Mouse (Mus musculus) MEL (cell line): ENCODE data around the gene Gad1. TPM values are rescaled to one million over a fixed set of nuclear protein-coding genes. Genes with fewer than 3 reads are reported as not detected.

Experiments
- DNase-seq: peaks from one replicate; pipeline ENCODE4 v3.0.0; 2011; ENCODE audit warnings: low read depth, low spot score
- H3K27ac ChIP-seq: 2 replicates; pipeline ENCODE4 v1.5.1; 2012; ENCODE audit warnings: low read depth, mild to moderate bottlenecking, control low read depth, low read length, moderate library complexity; ENCODE audit not compliant: control insufficient read depth
- H3K27me3 ChIP-seq, 2 experiments: fragments of 150-350 bp in 1 of 2; sonication (generic) in 1 of 2; 2 replicates each; pipeline ENCODE4 v1.6.1; 2012; ENCODE audit warnings: low read length in 2 of 2, mild to moderate bottlenecking in 2 of 2, improper control_type of control experiment in 1 of 2, moderate library complexity in 1 of 2; ENCODE audit not compliant: insufficient read depth in 2 of 2, control insufficient read depth in 1 of 2
- H3K36me3 ChIP-seq, 2 experiments: 2 replicates each; pipeline ENCODE4 v1.6.1; 2012 to 2014; ENCODE audit warnings: low read length in 2 of 2, improper control_type of control experiment in 1 of 2, inconsistent platforms in 1 of 2, mild to moderate bottlenecking in 1 of 2; ENCODE audit not compliant: insufficient read depth in 2 of 2, control insufficient read depth in 1 of 2
- H3K4me1 ChIP-seq, 2 experiments: fragments of 150-350 bp in 1 of 2; sonication (generic) in 1 of 2; 2 replicates each; pipeline ENCODE4 v1.6.1; 2012; ENCODE audit warnings: low read length in 2 of 2, improper control_type of control experiment in 1 of 2, mild to moderate bottlenecking in 1 of 2; ENCODE audit not compliant: insufficient read depth in 2 of 2, control insufficient read depth in 1 of 2
- H3K4me3 ChIP-seq, 2 experiments: fragments of 150-350 bp in 1 of 2; sonication (generic) in 1 of 2; 2 replicates each; pipeline ENCODE4 v1.5.1; 2012; ENCODE audit warnings: low read depth in 2 of 2, low read length in 2 of 2, mild to moderate bottlenecking in 2 of 2, moderate library complexity in 2 of 2, control low read depth in 1 of 2, improper control_type of control experiment in 1 of 2; ENCODE audit not compliant: control insufficient read depth in 1 of 2, insufficient read depth in 1 of 2
- H3K79me2 ChIP-seq: 2 replicates; pipeline ENCODE4 v1.6.1; 2012; ENCODE audit warnings: mild to moderate bottlenecking, low read length, moderate library complexity; ENCODE audit not compliant: control insufficient read depth, poor library complexity, insufficient read depth
- H3K9ac ChIP-seq: 2 replicates; pipeline ENCODE4 v1.6.1; 2012; ENCODE audit warnings: low read depth, mild to moderate bottlenecking, control low read depth, low read length, moderate library complexity; ENCODE audit not compliant: control insufficient read depth, poor library complexity, severe bottlenecking
- H3K9me3 ChIP-seq: fragments of 150-350 bp; sonication (generic); replicated peaks from 2 replicates; pipeline ENCODE4 v1.6.1; 2012; ENCODE audit warnings: mild to moderate bottlenecking, low read length, improper control_type of control experiment, moderate library complexity; ENCODE audit not compliant: insufficient read depth
- BHLHE40 ChIP-seq: IDR thresholded peaks from 2 replicates; pipeline ENCODE4 v1.6.1; 2012; ENCODE audit warnings: low read depth, mild to moderate bottlenecking, inconsistent platforms, low read length, improper control_type of control experiment, borderline replicate concordance
- CHD1 ChIP-seq: IDR thresholded peaks from 2 replicates; pipeline ENCODE4 v1.6.1; 2012; ENCODE audit warnings: low read depth, mild to moderate bottlenecking, inconsistent platforms, low read length, improper control_type of control experiment
- EP300 ChIP-seq, 2 experiments: IDR thresholded peaks; 2 replicates each; pipeline ENCODE4 v1.6.1; 2011; ENCODE audit warnings: improper control_type of control experiment in 2 of 2, low read length in 2 of 2, low read depth in 1 of 2, mild to moderate bottlenecking in 1 of 2
- GATA1 ChIP-seq: IDR thresholded peaks from 2 replicates; pipeline ENCODE4 v1.6.1; 2011; ENCODE audit warnings: low read depth, low read length, improper control_type of control experiment
- JUND ChIP-seq: IDR thresholded peaks from 2 replicates; pipeline ENCODE4 v1.6.1; 2011; ENCODE audit warnings: low read depth, mild to moderate bottlenecking, improper control_type of control experiment, low read length
- MAZ ChIP-seq: IDR thresholded peaks from 2 replicates; pipeline ENCODE4 v1.6.1; 2012; ENCODE audit warnings: low read depth, mild to moderate bottlenecking, inconsistent platforms, low read length, improper control_type of control experiment
- MEF2A ChIP-seq: IDR thresholded peaks from 2 replicates; pipeline ENCODE4 v1.6.1; 2014; ENCODE audit warnings: low read depth, mild to moderate bottlenecking, inconsistent platforms, low read length, improper control_type of control experiment; ENCODE audit not compliant: poor library complexity, insufficient replicate concordance, severe bottlenecking; ENCODE audit errors: extremely low read depth
- MXI1 ChIP-seq: IDR thresholded peaks from 2 replicates; pipeline ENCODE4 v1.6.1; 2011; ENCODE audit warnings: mild to moderate bottlenecking, low read depth, low read length, improper control_type of control experiment
- MYB ChIP-seq: IDR thresholded peaks from 2 replicates; pipeline ENCODE4 v1.6.1; 2011; ENCODE audit warnings: mild to moderate bottlenecking, low read depth, low read length, improper control_type of control experiment
- POLR2A ChIP-seq, 2 experiments: IDR thresholded peaks; 2 replicates each; pipeline ENCODE4 v1.6.1; 2011 to 2012; ENCODE audit warnings: low read length in 2 of 2, mild to moderate bottlenecking in 2 of 2, control low read depth in 1 of 2, improper control_type of control experiment in 1 of 2, low read depth in 1 of 2, moderate library complexity in 1 of 2; ENCODE audit not compliant: control insufficient read depth in 1 of 2, insufficient read depth in 1 of 2, poor library complexity in 1 of 2
- POLR2AphosphoS5 ChIP-seq: IDR thresholded peaks from 2 replicates; pipeline ENCODE4 v1.6.1; 2012; ENCODE audit warnings: low read depth, borderline replicate concordance, mild to moderate bottlenecking, inconsistent platforms, low read length, moderate library complexity, mixed read lengths
- SIN3A ChIP-seq: IDR thresholded peaks from 2 replicates; pipeline ENCODE4 v1.6.1; 2012; ENCODE audit warnings: low read length, improper control_type of control experiment, inconsistent platforms
- TAL1 ChIP-seq: IDR thresholded peaks from 2 replicates; pipeline ENCODE4 v1.6.1; 2012; ENCODE audit warnings: mild to moderate bottlenecking, inconsistent platforms, low read length, moderate library complexity, mixed read lengths
- TBP ChIP-seq: IDR thresholded peaks from 2 replicates; pipeline ENCODE4 v1.8.0; 2011; ENCODE audit warnings: low read depth, low read length, improper control_type of control experiment
- TCF12 ChIP-seq: IDR thresholded peaks from 2 replicates; pipeline ENCODE4 v1.6.1; 2014; ENCODE audit warnings: low read depth, mild to moderate bottlenecking, inconsistent platforms, low read length, improper control_type of control experiment, moderate library complexity
- USF2 ChIP-seq, 2 experiments: IDR thresholded peaks; 2 replicates each; pipeline ENCODE4 v1.6.1; 2011 to 2012; ENCODE audit warnings: improper control_type of control experiment in 2 of 2, low read length in 2 of 2, borderline replicate concordance in 1 of 2, inconsistent platforms in 1 of 2, low read depth in 1 of 2, mild to moderate bottlenecking in 1 of 2; ENCODE audit not compliant: insufficient read depth in 1 of 2
- ZC3H11A ChIP-seq: IDR thresholded peaks from 2 replicates; pipeline ENCODE4 v1.6.1; 2012; ENCODE audit warnings: low read depth, mild to moderate bottlenecking, inconsistent platforms, low read length, improper control_type of control experiment
- ZKSCAN1 ChIP-seq: IDR thresholded peaks from 2 replicates; pipeline ENCODE4 v1.6.1; 2012; ENCODE audit warnings: low read depth, mild to moderate bottlenecking, inconsistent platforms, low read length, improper control_type of control experiment, moderate library complexity
- polyA plus RNA-seq, 2 experiments: library from polyadenylated mRNA; stranded (reverse) in 1 of 2; unstranded in 1 of 2; fragments of >175 nt in 1 of 2; fragments of >200 nt in 1 of 2; gene quantifications; 2 replicates each; pipeline versions ENCODE4 v1.2.1 to v1.2.4; 2012; ENCODE audit warnings: low replicate concordance in 2 of 2, low read depth in 1 of 2; ENCODE audit not compliant: insufficient read length in 2 of 2, insufficient read depth in 1 of 2, missing spikeins in 1 of 2
- total RNA-seq: library from RNA; depleted of rRNA; stranded (reverse); fragments of 300-350 nt; gene quantifications from 2 replicates; pipeline ENCODE4 v1.2.3, GENCODE M21; 2012

The Gad1 gene
- total and polyA plus RNA-seq, 3 experiments, result not detected

GRCm38 (mm10) chr2:70593670-70594069, 40.8 kb downstream of the Gad1 start:
- H3K9me3 ChIP-seq, result no peaks in the 10 kb centered on the region
- H3K4me3 ChIP-seq, result no peak overlapping the region
- no peaks in the 10 kb centered on the region for H3K36me3 ChIP-seq
- no peak overlapping the region for H3K27ac ChIP-seq
- TF ChIP-seq MEF2A (no peak), ZC3H11A (no peak), SIN3A (no peak), EP300 (IDR thresholded peaks at IDR 0.05; ENCODE audit: low read depth in 1 of 2, low read length in 2 of 2) (no peak), TBP (no peak), JUND (no peak), TCF12 (no peak), MXI1 (no peak), USF2 (IDR thresholded peaks at IDR 0.05; ENCODE audit: borderline replicate concordance in 1 of 2, insufficient read depth in 1 of 2, low read depth in 1 of 2, low read length in 2 of 2) (no peak), ZKSCAN1 (no peak), POLR2AphosphoS5 (no peak)
- H3K4me1 ChIP-seq, result no peaks in the 10 kb centered on the region
- H3K27me3 ChIP-seq, result no peaks in the 10 kb centered on the region; a peak in 1 of 4 replicates
- no peak for DNase-seq
- no peaks in the 10 kb centered on the region for H3K79me2 ChIP-seq
- H3K9ac ChIP-seq, result no peak overlapping the region

DNA sequence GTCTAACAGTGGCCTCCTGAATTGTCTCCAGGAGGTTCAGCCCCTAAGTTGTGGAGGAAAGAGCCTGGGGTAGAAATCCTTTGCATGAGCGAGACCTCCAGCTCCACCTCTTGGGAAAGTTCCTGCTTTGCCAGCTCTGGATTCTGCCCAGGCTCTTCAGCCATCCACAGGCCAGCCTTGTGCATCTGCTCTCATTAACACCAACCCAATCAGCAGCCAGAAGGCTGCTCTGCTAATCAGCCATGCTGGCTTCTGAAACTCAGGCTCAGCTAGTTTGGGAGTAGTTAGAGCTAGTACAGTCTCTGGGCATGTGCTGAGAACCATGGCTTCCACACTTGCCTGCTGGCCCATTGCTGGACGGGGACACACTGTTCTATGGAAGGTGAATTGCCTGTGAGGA, 43.0 kb downstream of the Gad1 start:
- TF ChIP-seq MAZ, result no peak
- no peak for TF ChIP-seq ZC3H11A
- TF ChIP-seq POLR2A (IDR thresholded peaks at IDR 0.05; ENCODE audit: control insufficient read depth in 1 of 2, insufficient read depth in 1 of 2, low read depth in 1 of 2, low read length in 2 of 2, poor library complexity in 1 of 2), result no peak
- TF ChIP-seq GATA1, result no peak
- TF ChIP-seq MYB, result no peak
- TF ChIP-seq POLR2AphosphoS5, result no peak
- no peak for TF ChIP-seq CHD1
- no peak for TF ChIP-seq BHLHE40
- TF ChIP-seq TAL1, result no peak
- no peak for TF ChIP-seq EP300 (IDR thresholded peaks at IDR 0.05; ENCODE audit: low read depth in 1 of 2, low read length in 2 of 2)
- no peak for DNase-seq
- Histone ChIP-seq H3K4me3 (no peak overlapping the region), H3K36me3 (no peaks in the 10 kb centered on the region), H3K4me1 (no peaks in the 10 kb centered on the region), H3K9ac (no peak overlapping the region), H3K27me3 (no peaks in the 10 kb centered on the region; a peak in 1 of 4 replicates), H3K9me3 (no peaks in the 10 kb centered on the region), H3K27ac (no peak overlapping the region), H3K79me2 (no peaks in the 10 kb centered on the region)
